ENCODE assay signal across 8 mouse cellular contexts in genomic region chr3:37896821-37897311, GRCm38 (mm10).
DNase-seq lines count a peak whose midpoint lies in the region; ATAC-seq and TF ChIP-seq lines count a peak whose summit lies in the region.

No protein-coding gene starts in this region.

- WGBS in hindbrain, embryonic 11.5 days: under 1% methylated on average over 17 of the region's 17 CpGs
- WGBS in stomach, embryonic 14.5 days: 7% methylated on average over 17 of the region's 17 CpGs

- no peak; the same call in 1 of the 2 replicates for TF ChIP-seq CTCF in gastrocnemius, adult 2 months (IDR thresholded peaks at IDR 0.05)

- no peaks in the 10 kb centered on the region for H3K27me3 ChIP-seq in hindbrain, embryonic 11.5 days (ENCODE audit: control insufficient read depth, insufficient read depth, low read length)
- H3K27me3 ChIP-seq in stomach, embryonic 14.5 days (ENCODE audit: control insufficient read depth, insufficient read depth, low read length): no peaks in the 10 kb centered on the region

- intact Hi-C loops in gastrocnemius, adult 2 months (cut with DNase I): no loop called here

- peak overlapping the region; percentile 61 for H3K4me3 ChIP-seq in gastrocnemius, adult 2 months
- peak overlapping the region; percentile 15; the same call in 1 of the 2 replicates for H3K4me3 ChIP-seq in hindbrain, embryonic 11.5 days (ENCODE audit: low read depth, low read length)
- no peak overlapping the region for H3K4me3 ChIP-seq in stomach, embryonic 14.5 days (ENCODE audit: low read depth, low read length)

- H3K9me3 ChIP-seq in hindbrain, embryonic 11.5 days (ENCODE audit: control insufficient read depth, low read length): no peaks in the 10 kb centered on the region
- H3K9me3 ChIP-seq in stomach, embryonic 14.5 days (ENCODE audit: control insufficient read depth, low read depth, low read length): peaks cover 3% of the 10 kb centered on the region; the same call in 1 of the 2 replicates

- DNase-seq in gastrocnemius, adult 2 months: peak; percentile 61
- DNase-seq in gastrocnemius, adult 18-20 months (ENCODE audit: low spot score): no peak
- peak; percentile 68 for DNase-seq in hindbrain, embryonic 11.5 days (ENCODE audit: low spot score)
- DNase-seq in layer of hippocampus, postnatal 10 days (ENCODE audit: low spot score in 2 of 2): peak; percentile 29 to 46
- peak; percentile 51 for DNase-seq in lung, postnatal 36 days

- H3K36me3 ChIP-seq in hindbrain, embryonic 11.5 days (ENCODE audit: control insufficient read depth, insufficient read depth, low read length): no peaks in the 10 kb centered on the region
- H3K36me3 ChIP-seq in stomach, embryonic 14.5 days (ENCODE audit: control insufficient read depth, insufficient read depth, low read length): no peaks in the 10 kb centered on the region

- H3K4me2 ChIP-seq in hindbrain, embryonic 11.5 days (replicated peaks; ENCODE audit: low read depth, low read length): peak overlapping the region; percentile 45
- peak overlapping the region; percentile 32 for H3K4me2 ChIP-seq in stomach, embryonic 14.5 days (replicated peaks; ENCODE audit: low read depth, low read length)

- H3K9ac ChIP-seq in hindbrain, embryonic 11.5 days (ENCODE audit: low read depth, low read length): peak overlapping the region; percentile 28; the same call in 1 of the 2 replicates
- H3K9ac ChIP-seq in stomach, embryonic 14.5 days (replicated peaks; ENCODE audit: low read depth, low read length): no peak overlapping the region

- no peaks in the 10 kb centered on the region for H3K4me1 ChIP-seq in hindbrain, embryonic 11.5 days (replicated peaks; ENCODE audit: control insufficient read depth, insufficient read depth, low read length)
- H3K4me1 ChIP-seq in stomach, embryonic 14.5 days (ENCODE audit: control insufficient read depth, insufficient read depth, low read length): peaks cover 21% of the 10 kb centered on the region; the same call in 1 of the 2 replicates

- peak overlapping the region; percentile 87 for H3K27ac ChIP-seq in gastrocnemius, adult 2 months
- H3K27ac ChIP-seq in hindbrain, embryonic 11.5 days (ENCODE audit: low read depth, low read length): peak overlapping the region; percentile 43
- peak overlapping the region; percentile 55 for H3K27ac ChIP-seq in stomach, embryonic 14.5 days (ENCODE audit: low read length)

- ATAC-seq in frontal cortex, adult (ENCODE audit: low TSS enrichment): peak; percentile 80
- peak; percentile 89 for ATAC-seq in hindbrain, embryonic 11.5 days (ENCODE audit: low FRiP score)
- peak; percentile 69; the same call in 1 of the 2 replicates for ATAC-seq in stomach, embryonic 14.5 days (ENCODE audit: insufficient number of reproducible peaks, insufficient read depth, low FRiP score, low read depth)
- ATAC-seq in activated CD4-positive, CD25-positive, alpha-beta regulatory T cell, adult 4 months: no peak
